Mouse (Mus musculus) mouse trophoblast stem cell (cell line): ENCODE data around the gene Ankfn1.

Experiments
- in situ Hi-C, 2 experiments: fragments of 300-500 bp; cut with MseI, MboI; formaldehyde crosslinking; loops; 2 replicates in 1 of 2; 3 replicates in 1 of 2; pipeline ENCODE4 v1.15.1; 2025

Gene Ankfn1

DNA sequence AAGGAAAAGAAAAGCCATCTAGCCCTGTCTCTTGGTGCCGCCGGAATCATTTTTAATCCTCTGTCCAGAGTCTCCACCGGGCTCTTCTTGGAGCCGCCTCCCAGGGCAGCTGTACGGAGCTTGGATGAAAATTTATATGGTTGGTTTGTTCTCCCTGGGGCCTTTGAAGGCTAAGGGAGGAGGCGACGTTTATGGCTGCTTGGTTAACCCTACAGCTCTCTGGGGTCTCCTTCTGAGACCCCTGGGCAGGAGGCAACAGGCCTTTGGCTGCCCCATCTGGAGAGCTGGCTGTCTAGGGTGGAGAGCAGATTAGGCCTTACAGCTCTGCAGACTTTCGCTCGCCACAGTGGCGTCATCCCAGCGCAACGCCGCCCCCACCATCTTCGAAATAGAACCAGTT lies 406.5 kb downstream of the Ankfn1 start:
- in situ Hi-C loops: no loop called here

DNA sequence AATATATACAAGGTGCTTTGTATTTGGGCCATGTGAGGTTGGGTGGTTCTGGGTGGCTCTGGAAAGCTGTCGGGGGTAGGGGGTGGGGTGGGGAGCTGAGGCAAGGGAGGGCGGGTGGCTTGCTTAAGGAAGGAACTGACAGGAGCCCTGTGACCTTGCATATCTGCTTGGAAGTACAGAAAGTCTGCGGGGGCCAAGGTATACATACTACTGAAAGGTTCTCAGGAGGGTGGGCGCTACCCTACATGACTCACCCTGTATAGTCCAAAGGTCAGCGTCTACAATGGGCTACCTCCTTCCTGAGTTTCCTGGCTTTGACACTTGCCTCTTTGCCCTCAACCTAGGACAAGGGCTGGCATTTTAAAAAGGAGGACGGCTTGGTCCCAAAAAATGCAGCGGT lies 407.1 kb downstream of the Ankfn1 start:
- in situ Hi-C loops: no loop called here

DNA sequence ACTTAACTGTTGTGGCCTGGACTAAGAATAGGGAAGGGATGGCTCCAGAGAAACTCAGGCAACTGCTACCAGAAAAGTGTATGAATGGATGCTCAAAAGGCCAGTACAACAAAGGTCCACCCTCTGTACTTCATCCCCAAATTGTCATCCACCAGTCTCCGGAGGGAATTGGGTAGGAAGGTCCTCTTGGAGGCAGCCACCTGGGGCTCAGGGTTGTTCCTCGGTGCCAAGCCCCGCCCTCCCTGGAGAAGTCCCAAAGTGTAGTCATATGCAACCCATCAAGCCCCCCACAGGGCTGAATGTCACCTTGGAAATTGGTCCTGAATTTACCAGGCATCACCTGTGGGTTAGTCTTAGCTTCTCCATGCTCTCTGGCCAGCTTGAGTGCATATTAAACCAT lies 413.5 kb downstream of the Ankfn1 start:
- in situ Hi-C loops: no loop called here

DNA sequence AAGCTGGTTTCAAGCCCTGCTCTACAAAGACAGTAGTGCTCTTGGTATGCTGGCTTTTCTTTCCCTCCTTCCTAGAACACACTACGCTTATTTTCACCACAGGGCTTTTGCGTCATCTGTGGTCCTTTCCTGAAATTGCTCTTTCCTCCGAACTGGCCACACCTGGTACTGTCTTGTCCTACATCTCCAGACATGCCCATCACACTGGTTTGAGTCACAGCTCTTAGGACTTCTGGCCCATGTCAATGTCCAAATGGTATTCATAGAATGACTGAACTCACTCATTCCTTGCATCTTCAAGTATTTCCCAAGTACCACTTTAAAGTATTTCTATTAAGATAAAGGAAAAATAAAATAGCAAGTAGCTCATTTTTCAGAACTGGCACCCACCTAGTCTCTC lies 416.6 kb downstream of the Ankfn1 start:
- in situ Hi-C loops: no loop called here

GRCm38 (mm10) chr11:89358546-89358945 lies 418.9 kb downstream of the Ankfn1 start:
- in situ Hi-C loops: no loop called here

GRCm38 (mm10) chr11:89356479-89356878 lies 421.0 kb downstream of the Ankfn1 start:
- in situ Hi-C loops: no loop called here

DNA sequence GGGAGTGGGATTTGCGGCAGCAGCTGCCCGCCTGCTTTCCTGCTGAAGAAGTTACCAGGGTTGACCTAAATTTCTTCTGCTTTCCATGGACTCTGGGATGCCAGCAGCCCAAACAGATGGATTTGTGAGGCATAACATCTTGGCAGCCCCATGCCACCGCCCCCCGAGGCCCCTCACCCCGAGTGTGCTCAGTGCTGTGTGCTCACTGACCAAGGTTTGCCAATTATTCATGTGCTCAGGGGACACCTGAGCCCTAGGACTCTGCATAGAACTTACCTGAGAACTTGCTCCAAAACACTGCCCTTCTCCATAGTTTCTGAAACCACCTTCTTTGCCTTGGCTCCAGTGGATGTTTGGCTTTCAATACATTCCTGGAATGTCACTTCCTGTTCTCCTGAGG lies 421.4 kb downstream of the Ankfn1 start:
- in situ Hi-C loops: no loop called here

DNA sequence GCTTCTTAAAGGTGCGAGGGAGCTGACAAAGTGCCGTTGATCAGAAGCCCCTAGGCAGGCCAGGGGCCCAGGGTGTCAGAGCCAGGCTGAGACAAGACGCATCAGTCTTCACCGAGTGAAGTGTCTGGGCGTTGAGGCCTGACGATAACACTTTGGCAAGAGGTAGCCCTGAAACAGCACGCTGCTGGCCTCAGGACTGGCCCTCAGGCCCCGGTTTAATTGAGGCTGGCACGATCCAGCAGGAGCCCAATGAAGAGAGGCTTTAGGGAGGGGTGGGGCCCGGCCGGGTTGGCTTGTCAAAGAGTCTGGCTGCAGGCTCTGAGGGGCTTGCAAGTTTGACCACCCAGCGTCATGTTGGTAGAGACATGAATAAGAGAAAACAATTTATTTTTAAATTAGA lies 437.2 kb downstream of the Ankfn1 start:
- in situ Hi-C loops: no loop called here
